Comparison of ENCODE assay signal across 15 mouse cellular contexts in genomic region chr7:36488155-36488554, GRCm38 (mm10).
"Had no signal": no experiment of that assay in that cellular context is flagged by ENCODE, and none has a peak within 500 bp of the region (broad histone marks: within the 10 kb centered on the region; RNA-seq: fewer than 3 reads in every experiment).

No protein-coding gene starts in this region.

- H3K9ac ChIP-seq: neural tube, embryonic 15.5 days; stomach, embryonic 15.5 days had no signal

- H3K9me3 ChIP-seq: neural tube, embryonic 15.5 days; stomach, embryonic 15.5 days had no signal

- H3K4me3 ChIP-seq: neural tube, embryonic 15.5 days; stomach, embryonic 15.5 days had no signal

- DNase-seq: retina, postnatal 1 day; right cerebral cortex, adult 18-20 months; right cerebral cortex, postnatal 14 days; right cerebral cortex, postnatal 25 days; right cerebral cortex, postnatal 4 days; spleen, adult 18-20 months; thymus, adult 18-20 months; thymus, adult 2 months; thymus, postnatal 14 days; thymus, postnatal 25 days; thymus, postnatal 36 days; thymus, postnatal 4 days had no signal

- H3K4me1 ChIP-seq: stomach, embryonic 15.5 days had no signal

- H3K27ac ChIP-seq: neural tube, embryonic 15.5 days; stomach, embryonic 15.5 days; stomach, postnatal 0 days had no signal

- H3K36me3 ChIP-seq: neural tube, embryonic 15.5 days; stomach, embryonic 15.5 days had no signal

- H3K27me3 ChIP-seq: neural tube, embryonic 15.5 days; stomach, embryonic 15.5 days had no signal

- H3K4me2 ChIP-seq: neural tube, embryonic 15.5 days; stomach, embryonic 15.5 days had no signal
